Mouse (Mus musculus): Measurements from ENCODE around the gene Gbe1.

DNA sequence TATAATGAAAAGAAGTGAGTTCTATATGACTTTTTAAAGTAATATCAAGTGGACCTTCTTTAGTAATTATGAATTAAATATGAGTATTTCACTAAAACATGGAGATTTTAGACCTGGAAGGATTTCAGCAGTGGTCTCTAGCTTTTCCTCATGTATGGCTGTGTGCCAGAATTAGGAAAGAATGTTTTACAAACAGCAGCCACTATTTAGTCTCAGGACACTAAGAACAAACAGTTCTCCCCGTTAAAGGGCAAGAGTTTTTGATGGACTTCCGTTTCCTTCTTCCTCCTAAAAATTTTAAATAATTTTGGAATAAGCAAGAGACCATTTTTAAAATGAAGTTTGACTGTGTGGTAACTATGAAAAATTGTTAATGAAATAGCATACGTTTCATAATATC lies 38.8 kb downstream of the Gbe1 start:
- TF ChIP-seq CTCF (IDR thresholded peaks at IDR 0.05) = no peak
- TF ChIP-seq EP300 (IDR thresholded peaks at IDR 0.05) = peak; percentile 91
